Mouse (Mus musculus) C2C12 (cell line): ENCODE data around the gene Nipal4.

Experiments used
- CEBPB ChIP-seq: IDR thresholded peaks from one replicate; pipeline ENCODE4 v1.6.1; 2011; ENCODE audit warnings: low read depth, mild to moderate bottlenecking, control low read depth, moderate library complexity
- CTCF ChIP-seq: IDR thresholded peaks from one replicate; pipeline ENCODE4 v1.5.1; 2011; ENCODE audit not compliant: control insufficient read depth, insufficient read depth, insufficient read length
- FOSL1 ChIP-seq: IDR thresholded peaks from one replicate; pipeline ENCODE4 v1.8.0; 2011; ENCODE audit warnings: mild to moderate bottlenecking, low read length; ENCODE audit not compliant: poor library complexity, insufficient read depth, severe bottlenecking
- MAX ChIP-seq: IDR thresholded peaks from one replicate; pipeline ENCODE4 v1.6.1; 2011; ENCODE audit warnings: mild to moderate bottlenecking, control low read depth
- MYOD1 ChIP-seq: IDR thresholded peaks from one replicate; pipeline ENCODE4 v1.6.1; 2011; ENCODE audit warnings: low read depth; ENCODE audit not compliant: control insufficient read depth, insufficient read length
- MYOG ChIP-seq: IDR thresholded peaks from one replicate; pipeline ENCODE4 v1.6.1; 2011; ENCODE audit not compliant: control insufficient read depth, insufficient read length; ENCODE audit errors: extremely low read depth
- USF1 ChIP-seq: IDR thresholded peaks from one replicate; pipeline ENCODE4 v1.6.1; 2011; ENCODE audit warnings: low read depth, mild to moderate bottlenecking, control low read depth, moderate library complexity

DNA sequence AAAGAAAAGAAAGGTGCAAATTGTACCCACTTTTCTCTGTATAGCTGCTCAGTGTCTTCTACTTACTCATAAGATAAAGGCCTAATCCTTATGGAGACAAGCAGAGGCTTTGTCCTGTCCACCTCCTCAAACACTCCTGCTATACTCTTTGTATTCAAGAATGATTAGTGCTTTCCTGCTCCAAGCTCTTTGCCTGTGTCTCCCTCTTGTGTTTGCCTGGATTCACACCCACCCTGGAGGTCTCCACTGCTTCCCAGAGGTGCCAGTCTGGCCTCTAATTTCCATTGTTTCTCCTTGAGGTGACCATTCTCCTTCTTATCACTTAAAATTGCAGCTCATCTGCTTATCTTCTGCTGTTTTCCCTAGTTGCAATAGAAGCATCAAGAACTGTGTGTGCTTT lies 8.8 kb downstream of the Nipal4 start:
- TF ChIP-seq CTCF = peak; percentile 12
- no peak for TF ChIP-seq USF1
- no peak for TF ChIP-seq MAX
- TF ChIP-seq CEBPB = no peak
- no peak for TF ChIP-seq MYOD1
- no peak for TF ChIP-seq MYOG
- TF ChIP-seq FOSL1 = no peak
